In the genomic region with DNA sequence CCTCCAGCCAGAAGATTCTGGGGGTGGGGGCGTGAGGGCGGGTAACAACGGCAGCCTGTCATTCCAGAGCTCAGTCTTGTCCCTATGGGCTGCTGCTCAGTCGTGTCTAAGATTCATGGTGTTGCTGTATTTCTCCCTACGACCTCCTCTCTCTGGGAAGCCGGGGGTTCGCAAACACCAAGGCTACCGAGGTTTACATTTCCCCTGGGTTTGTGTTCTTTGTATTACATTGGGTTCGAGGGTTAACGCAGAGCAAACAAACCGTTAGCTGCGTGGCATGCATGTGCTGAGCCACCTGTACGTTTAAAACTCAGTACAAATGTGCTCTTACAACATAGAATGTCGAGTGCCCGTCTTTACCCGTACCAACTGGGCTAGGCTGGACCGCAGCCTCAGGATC, we compare ENCODE assay signal across 20 mouse cellular contexts.
A peak's percentile ranks its signal among the peaks of the same experiment; 100 is the strongest.
DNase-seq lines count a peak whose midpoint lies in the region; ATAC-seq and TF ChIP-seq lines count a peak whose summit lies in the region.
"Had no signal": no experiment of that assay in that cellular context is flagged by ENCODE, and none has a peak within 500 bp of the region (broad histone marks: within the 10 kb centered on the region; RNA-seq: fewer than 3 reads in every experiment).

No protein-coding gene starts in this region.

- DNase-seq in lung, embryonic 14.5 days = peak; percentile 13
- DNase-seq in lung, postnatal 36 days = no peak
- DNase-seq in liver, adult 2 months (ENCODE audit: extremely low read depth, low read depth, low spot score) = peak; percentile 46
- DNase-seq in liver, embryonic 14.5 days (ENCODE audit: low read depth in 3 of 3, low spot score in 3 of 3) = peak in 2 of 3 experiments; percentile 14 to 22
- DNase-seq in hindbrain, embryonic 10.5 days (ENCODE audit: low spot score) = no peak
- DNase-seq: adrenal gland, postnatal 25 days; cerebellum, adult 18-20 months; cerebellum, adult 9-11 months; gastrocnemius, postnatal 10 days; heart, postnatal 10 days; heart, postnatal 4 days had no signal

- H3K36me3 ChIP-seq in lung, embryonic 14.5 days (ENCODE audit: insufficient read depth) = no peaks in the 10 kb centered on the region
- H3K36me3 ChIP-seq in liver, adult 2 months (ENCODE audit: control insufficient read depth, insufficient read depth, low read length) = no peaks in the 10 kb centered on the region
- H3K36me3 ChIP-seq in liver, embryonic 14.5 days (replicated peaks; ENCODE audit: control insufficient read depth, insufficient read depth, low read depth) = no peaks in the 10 kb centered on the region
- H3K36me3 ChIP-seq in stomach, embryonic 15.5 days = no peaks in the 10 kb centered on the region
- H3K36me3 ChIP-seq in forebrain, embryonic 15.5 days = no peaks in the 10 kb centered on the region
- no peaks in the 10 kb centered on the region for H3K36me3 ChIP-seq in forebrain, embryonic 16.5 days (ENCODE audit: control insufficient read depth, insufficient read depth)
- no peaks in the 10 kb centered on the region for H3K36me3 ChIP-seq in hindbrain, embryonic 10.5 days
- H3K36me3 ChIP-seq: embryonic facial prominence, embryonic 10.5 days had no signal

- no peak overlapping the region for H3K9ac ChIP-seq in lung, embryonic 14.5 days
- H3K9ac ChIP-seq in liver, adult 2 months (ENCODE audit: low read depth, low read length) = no peak overlapping the region
- no peak overlapping the region for H3K9ac ChIP-seq in liver, embryonic 14.5 days (replicated peaks)
- H3K9ac ChIP-seq in stomach, embryonic 15.5 days = no peak overlapping the region
- no peak overlapping the region for H3K9ac ChIP-seq in forebrain, embryonic 15.5 days (replicated peaks)
- H3K9ac ChIP-seq in forebrain, embryonic 16.5 days (replicated peaks; ENCODE audit: low read depth, low read length) = no peak overlapping the region
- H3K9ac ChIP-seq: hindbrain, embryonic 14.5 days had no signal

- no peak overlapping the region for H3K4me3 ChIP-seq in lung, embryonic 14.5 days (ENCODE audit: low read depth, low read length)
- no peak overlapping the region for H3K4me3 ChIP-seq in liver, adult 2 months (ENCODE audit: insufficient read depth, low read depth, low read length)
- no peak overlapping the region for H3K4me3 ChIP-seq in liver, embryonic 14.5 days (ENCODE audit: insufficient read depth in 1 of 2, low read depth in 2 of 2, low read length in 2 of 2)
- H3K4me3 ChIP-seq in stomach, embryonic 15.5 days (replicated peaks) = no peak overlapping the region
- no peak overlapping the region for H3K4me3 ChIP-seq in forebrain, embryonic 15.5 days
- no peak overlapping the region for H3K4me3 ChIP-seq in forebrain, embryonic 16.5 days (replicated peaks; ENCODE audit: low read length)
- no peak overlapping the region for H3K4me3 ChIP-seq in hindbrain, embryonic 10.5 days
- H3K4me3 ChIP-seq: embryonic facial prominence, embryonic 10.5 days had no signal

- H3K79me2 ChIP-seq in liver, adult 2 months (ENCODE audit: control insufficient read depth, insufficient read depth, low read length) = no peaks in the 10 kb centered on the region

- WGBS in lung, embryonic 14.5 days = 31% methylated on average over 17 of the region's 17 CpGs
- whole genome bisulfite sequencing in liver, adult 2 months = 26% methylated on average over 17 of the region's 17 CpGs
- 70% methylated on average over 17 of the region's 17 CpGs for WGBS in liver, embryonic 14.5 days (ENCODE audit: insufficient replicate concordance)
- 51% methylated on average over 17 of the region's 17 CpGs for WGBS in stomach, embryonic 15.5 days
- 86% methylated on average over 17 of the region's 17 CpGs for WGBS in forebrain, embryonic 15.5 days
- 87% methylated on average over 17 of the region's 17 CpGs for WGBS in forebrain, embryonic 16.5 days
- 77% methylated on average over 17 of the region's 17 CpGs for WGBS in hindbrain, embryonic 10.5 days

- no peak for TF ChIP-seq POLR2A in liver, adult 2 months (IDR thresholded peaks at IDR 0.05; ENCODE audit: extremely low read depth, insufficient read depth, low read length)

- no peak for ATAC-seq in lung, embryonic 14.5 days (ENCODE audit: insufficient read depth)
- ATAC-seq in liver, embryonic 14.5 days (ENCODE audit: insufficient read depth) = no peak; the same call in 1 of the 2 replicates
- peak; percentile 33; the same call in 1 of the 2 replicates for ATAC-seq in stomach, embryonic 15.5 days (ENCODE audit: insufficient read depth, low FRiP score, low read depth)
- ATAC-seq in forebrain, embryonic 15.5 days (replicated peaks) = no peak
- ATAC-seq in forebrain, embryonic 16.5 days = no peak
- ATAC-seq: activated CD4-positive, CD25-positive, alpha-beta regulatory T cell, adult 4 months; forebrain, embryonic 14.5 days; Patski had no signal

- H3K9me3 ChIP-seq in lung, embryonic 14.5 days (ENCODE audit: low read depth, low read length) = no peaks in the 10 kb centered on the region
- no peaks in the 10 kb centered on the region; the same call in 1 of the 2 replicates for H3K9me3 ChIP-seq in liver, embryonic 14.5 days (ENCODE audit: control insufficient read depth, low read length)
- no peaks in the 10 kb centered on the region for H3K9me3 ChIP-seq in stomach, embryonic 15.5 days
- H3K9me3 ChIP-seq in forebrain, embryonic 15.5 days = no peaks in the 10 kb centered on the region
- no peaks in the 10 kb centered on the region for H3K9me3 ChIP-seq in forebrain, embryonic 16.5 days (ENCODE audit: control insufficient read depth, low read length)
- H3K9me3 ChIP-seq in hindbrain, embryonic 10.5 days = 0 out of 2 replicates have a peak, but pooled peaks cover 4% of the 10 kb centered on the region
- H3K9me3 ChIP-seq: embryonic facial prominence, embryonic 10.5 days had no signal

- no peak overlapping the region for H3K27ac ChIP-seq in lung, embryonic 14.5 days (ENCODE audit: low read depth)
- H3K27ac ChIP-seq in liver, adult 2 months (replicated peaks; ENCODE audit: insufficient read depth, low read depth, low read length) = no peak overlapping the region
- no peak overlapping the region; the same call in 1 of the 2 replicates for H3K27ac ChIP-seq in liver, embryonic 14.5 days
- H3K27ac ChIP-seq in stomach, embryonic 15.5 days = no peak overlapping the region
- no peak overlapping the region for H3K27ac ChIP-seq in forebrain, embryonic 15.5 days (replicated peaks)
- no peak overlapping the region for H3K27ac ChIP-seq in forebrain, embryonic 16.5 days (ENCODE audit: low read length)
- H3K27ac ChIP-seq in hindbrain, embryonic 10.5 days = no peak overlapping the region
- H3K27ac ChIP-seq: embryonic facial prominence, embryonic 10.5 days; hindbrain, embryonic 14.5 days had no signal

- H3K4me2 ChIP-seq in lung, embryonic 14.5 days = no peak overlapping the region
- no peak overlapping the region for H3K4me2 ChIP-seq in liver, embryonic 14.5 days (ENCODE audit: low read depth)
- H3K4me2 ChIP-seq in stomach, embryonic 15.5 days = no peak overlapping the region
- no peak overlapping the region for H3K4me2 ChIP-seq in forebrain, embryonic 15.5 days (replicated peaks)
- H3K4me2 ChIP-seq in forebrain, embryonic 16.5 days (ENCODE audit: low read length) = no peak overlapping the region
- H3K4me2 ChIP-seq: hindbrain, embryonic 14.5 days had no signal

- no peaks in the 10 kb centered on the region for H3K4me1 ChIP-seq in lung, embryonic 14.5 days (ENCODE audit: insufficient read depth)
- H3K4me1 ChIP-seq in liver, adult 2 months (ENCODE audit: control insufficient read depth, insufficient read depth, low read length) = peaks cover 8% of the 10 kb centered on the region; the same call in 1 of the 2 replicates
- H3K4me1 ChIP-seq in liver, embryonic 14.5 days (replicated peaks; ENCODE audit: control insufficient read depth in 2 of 2, insufficient read depth in 2 of 2, low read length in 1 of 2) = peaks cover 10 to 17% of the 10 kb centered on the region in 2 experiments
- H3K4me1 ChIP-seq in stomach, embryonic 15.5 days = no peaks in the 10 kb centered on the region
- no peaks in the 10 kb centered on the region for H3K4me1 ChIP-seq in forebrain, embryonic 15.5 days
- no peaks in the 10 kb centered on the region for H3K4me1 ChIP-seq in forebrain, embryonic 16.5 days (replicated peaks; ENCODE audit: control insufficient read depth, insufficient read depth, low read length)
- peaks cover 14% of the 10 kb centered on the region for H3K4me1 ChIP-seq in hindbrain, embryonic 10.5 days (replicated peaks)

- H3K27me3 ChIP-seq in lung, embryonic 14.5 days (ENCODE audit: insufficient read depth, low read length) = no peaks in the 10 kb centered on the region
- H3K27me3 ChIP-seq in liver, adult 2 months (ENCODE audit: control insufficient read depth, insufficient read depth, low read length) = no peaks in the 10 kb centered on the region
- no peaks in the 10 kb centered on the region for H3K27me3 ChIP-seq in liver, embryonic 14.5 days (ENCODE audit: control insufficient read depth, insufficient read depth, low read length)
- H3K27me3 ChIP-seq in stomach, embryonic 15.5 days (replicated peaks) = no peaks in the 10 kb centered on the region
- no peaks in the 10 kb centered on the region for H3K27me3 ChIP-seq in forebrain, embryonic 15.5 days
- no peaks in the 10 kb centered on the region for H3K27me3 ChIP-seq in forebrain, embryonic 16.5 days (replicated peaks; ENCODE audit: control insufficient read depth, insufficient read depth, low read length)
- no peaks in the 10 kb centered on the region for H3K27me3 ChIP-seq in hindbrain, embryonic 10.5 days (ENCODE audit: insufficient read depth, poor library complexity, severe bottlenecking)
- H3K27me3 ChIP-seq: CH12.LX, Patski had no signal

- TF ChIP-seq EP300 in liver, embryonic 14.5 days (IDR thresholded peaks at IDR 0.05; ENCODE audit: low read depth) = no peak

- TF ChIP-seq CTCF in lung, embryonic 14.5 days (IDR thresholded peaks at IDR 0.05; ENCODE audit: low read depth) = no peak
- no peak for TF ChIP-seq CTCF in liver, adult 2 months (IDR thresholded peaks at IDR 0.05; ENCODE audit: low read depth, low read length)
- no peak for TF ChIP-seq CTCF in liver, embryonic 14.5 days (IDR thresholded peaks at IDR 0.05; ENCODE audit: low read depth)

Comparison
In these comparisons a context has a peak if more than half of its experiments do, and no peak if none do; other contexts are left out.
1. DNase-seq: peak in lung, embryonic 14.5 days (single experiment), liver, adult 2 months (single experiment) and liver, embryonic 14.5 days (2 of 3); none in lung, postnatal 36 days (single experiment) and hindbrain, embryonic 10.5 days (single experiment).